Mouse (Mus musculus) brain, embryonic 14.5 days (tissue): ENCODE measurements around the gene Dlgap4.

Source experiments
- CTCF ChIP-seq: fragments of 200-500 bp; IDR thresholded peaks from 2 replicates; pipeline ENCODE4 v1.5.1; 2012; ENCODE audit warnings: inconsistent platforms, mild to moderate bottlenecking, moderate library complexity, borderline replicate concordance; ENCODE audit not compliant: insufficient read depth, insufficient read length; ENCODE audit errors: extremely low read depth
- POLR2A ChIP-seq: fragments of 200-500 bp; IDR thresholded peaks from 2 replicates; pipeline ENCODE4 v1.6.1; 2012; ENCODE audit warnings: mild to moderate bottlenecking, inconsistent platforms, borderline replicate concordance; ENCODE audit not compliant: poor library complexity, insufficient read depth, insufficient read length, severe bottlenecking; ENCODE audit errors: extremely low read depth

GRCm38 (mm10) chr2:156659981-156660380 is 46.5 kb downstream of the Dlgap4 start:
- TF ChIP-seq CTCF (no peak), POLR2A (no peak)
